Mouse (Mus musculus) stomach, postnatal 0 days (tissue): ENCODE results near the gene Myrf.

ENCODE experiments used
- CTCF ChIP-seq: IDR thresholded peaks from 2 replicates; pipeline ENCODE4 v1.5.1; 2016; ENCODE audit warnings: antibody characterized with exemption, low read depth, mild to moderate bottlenecking, moderate library complexity
- EP300 ChIP-seq: optimal IDR thresholded peaks from 2 replicates; pipeline ENCODE3; 2016; ENCODE audit warnings: antibody characterized with exemption

DNA sequence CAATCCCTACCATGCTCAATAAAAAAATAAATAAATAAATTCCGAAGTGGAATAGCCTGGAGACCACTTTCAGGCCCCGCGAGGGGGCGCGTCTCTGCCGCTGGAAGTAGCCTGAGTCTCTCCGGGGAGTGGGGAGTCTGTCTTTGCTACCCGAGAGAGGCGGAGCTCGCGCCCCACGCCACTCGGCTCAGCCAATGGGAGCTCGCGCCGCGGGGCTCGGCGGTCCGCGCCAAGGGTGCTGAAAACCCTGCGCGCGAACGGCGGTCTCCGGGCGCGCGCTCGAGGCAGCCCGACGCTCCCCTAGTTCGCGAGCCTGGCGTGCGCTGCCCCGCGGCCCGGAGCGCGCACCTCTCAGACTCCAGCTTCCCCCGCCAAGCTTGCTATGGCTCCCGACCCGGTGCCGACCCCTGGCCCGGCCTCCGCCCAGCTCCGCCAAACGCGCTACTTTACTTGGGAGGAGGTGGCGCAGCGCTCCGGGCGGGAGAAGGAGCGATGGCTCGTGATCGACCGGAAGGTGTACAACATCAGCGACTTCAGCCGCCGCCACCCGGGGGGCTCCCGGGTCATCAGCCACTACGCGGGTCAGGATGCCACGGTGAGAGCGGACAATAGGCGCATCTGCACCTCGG lies 57.8 kb downstream of the Myrf start, which contains the start of gene Fads1:
- TF ChIP-seq CTCF (peak; percentile 74), EP300 (no peak)
